Mouse (Mus musculus) small intestine, adult 2 months (tissue): Measurements from ENCODE around the gene Nlrp3. TPM values are rescaled to one million over a fixed set of nuclear protein-coding genes. Genes with fewer than 3 reads are reported as not detected.

Experiments
- H3K27ac ChIP-seq: fragments of 200-500 bp; 2 replicates; pipeline ENCODE4 v1.5.1; 2012; ENCODE audit warnings: low read depth, low read length, control low read depth, inconsistent platforms; ENCODE audit not compliant: insufficient read depth
- H3K27me3 ChIP-seq: fragments of 200-500 bp; 2 replicates; pipeline ENCODE4 v1.6.1; 2012; ENCODE audit warnings: mild to moderate bottlenecking, moderate library complexity, low read length, inconsistent platforms; ENCODE audit not compliant: control insufficient read depth, insufficient read depth
- H3K36me3 ChIP-seq: fragments of 200-500 bp; 2 replicates; pipeline ENCODE4 v1.6.1; 2012; ENCODE audit warnings: mild to moderate bottlenecking, low read length, control low read depth, inconsistent platforms; ENCODE audit not compliant: control insufficient read depth, insufficient read depth
- H3K4me1 ChIP-seq: fragments of 200-500 bp; 2 replicates; pipeline ENCODE4 v1.6.1; 2012; ENCODE audit warnings: low read length, inconsistent platforms, mixed read lengths; ENCODE audit not compliant: control insufficient read depth, insufficient read depth, insufficient read length
- H3K4me3 ChIP-seq: fragments of 200-500 bp; 2 replicates; pipeline ENCODE4 v1.5.1; 2012; ENCODE audit warnings: low read depth, mild to moderate bottlenecking, control low read depth, inconsistent platforms, low read length, moderate library complexity
- CTCF ChIP-seq: fragments of 200-500 bp; IDR thresholded peaks from 2 replicates; pipeline ENCODE4 v1.5.1; 2012; ENCODE audit warnings: low read depth, mild to moderate bottlenecking, control low read depth, inconsistent platforms, low read length, moderate library complexity, mixed read lengths; ENCODE audit not compliant: insufficient replicate concordance, insufficient read length; ENCODE audit errors: extremely low read depth
- POLR2A ChIP-seq: fragments of 200-500 bp; IDR thresholded peaks from 2 replicates; pipeline ENCODE4 v1.6.1; 2012; ENCODE audit warnings: low read depth, mild to moderate bottlenecking, control low read depth, inconsistent platforms, low read length, moderate library complexity
- WGBS: fragments of 180-500 bp; shearing (Covaris S2); methylation state at CpG from one replicate; pipeline ENCODE4 v1.1.7; 2018; 5-methylcytosine and 5-hydroxymethylcytosine counted together
- polyA plus RNA-seq: library from polyadenylated mRNA; depleted of rRNA; stranded (reverse); fragments of >200 nt; gene quantifications from 2 replicates; pipeline ENCODE4 v1.2.3, GENCODE M21; 2012

The Nlrp3 gene
- polyA plus RNA-seq, 1 experiment = 0.16 TPM

GRCm38 (mm10) chr11:59519741-59520495, 21.4 kb upstream of the Nlrp3 start:
- TF ChIP-seq CTCF (no peak), POLR2A (no peak)
- no peaks in the 10 kb centered on the region for H3K36me3 ChIP-seq
- H3K27ac ChIP-seq = no peak overlapping the region
- H3K4me3 ChIP-seq = no peak overlapping the region
- H3K27me3 ChIP-seq = no peaks in the 10 kb centered on the region
- 63% methylated on average over 6 of the region's 6 CpGs for WGBS
- peaks cover 2% of the 10 kb centered on the region; the same call in 1 of the 2 replicates for H3K4me1 ChIP-seq

- no peaks in the 10 kb centered on the region for H3K36me3 ChIP-seq
- no peak overlapping the region for H3K4me3 ChIP-seq
- H3K27me3 ChIP-seq = no peaks in the 10 kb centered on the region
- TF ChIP-seq CTCF (no peak), POLR2A (no peak)
- 97% methylated on average over 2 of the region's 2 CpGs for WGBS
- H3K4me1 ChIP-seq = no peaks in the 10 kb centered on the region
- H3K27ac ChIP-seq = no peak overlapping the region
Measured at GRCm38 (mm10) chr11:59524150-59524549, 17.2 kb upstream of the Nlrp3 start.

- 8% methylated on average over 10 of the region's 10 CpGs for WGBS
- Histone ChIP-seq H3K27ac (no peak overlapping the region), H3K36me3 (no peaks in the 10 kb centered on the region)
Measured at GRCm38 (mm10) chr11:59525237-59525636, 16.1 kb upstream of the Nlrp3 start.

GRCm38 (mm10) chr11:59526472-59527080, 14.8 kb upstream of the Nlrp3 start, which contains the start of gene Zkscan17:
TSS of gene Zkscan17 (minus strand) at chr11:59526751.
- 40% methylated on average over 8 of the region's 8 CpGs for WGBS
- no peaks in the 10 kb centered on the region for H3K27me3 ChIP-seq
- H3K36me3 ChIP-seq = no peaks in the 10 kb centered on the region
- H3K27ac ChIP-seq = no peak within 1 kb of the TSS
- TF ChIP-seq POLR2A (no peak), CTCF (no peak)
- H3K4me3 ChIP-seq = 0 out of 2 replicates have a peak within 1 kb of the TSS, but pooled peaks have one; percentile 13
- H3K4me1 ChIP-seq = no peaks in the 10 kb centered on the region

More at GRCm38 (mm10) chr11:59525237-59525636, 16.1 kb upstream of the Nlrp3 start:
- Histone ChIP-seq H3K4me1 (no peaks in the 10 kb centered on the region), H3K27me3 (no peaks in the 10 kb centered on the region), H3K4me3 (no peak overlapping the region)
- no peak for TF ChIP-seq POLR2A
- TF ChIP-seq CTCF = peak; percentile 78; the same call in 1 of the 2 replicates

- WGBS = 38% methylated on average over 5 of the region's 5 CpGs
- TF ChIP-seq POLR2A = no peak
- no peak for TF ChIP-seq CTCF
- no peaks in the 10 kb centered on the region for H3K27me3 ChIP-seq
- no peaks in the 10 kb centered on the region for H3K36me3 ChIP-seq
- no peaks in the 10 kb centered on the region for H3K4me1 ChIP-seq
- no peak overlapping the region for H3K27ac ChIP-seq
- no peak overlapping the region for H3K4me3 ChIP-seq
Measured at GRCm38 (mm10) chr11:59530221-59530620, 11.1 kb upstream of the Nlrp3 start.

- H3K27ac ChIP-seq = no peak overlapping the region
- 69% methylated on average over 6 of the region's 6 CpGs for WGBS
- no peaks in the 10 kb centered on the region for H3K27me3 ChIP-seq
- H3K36me3 ChIP-seq = no peaks in the 10 kb centered on the region
- H3K4me1 ChIP-seq = no peaks in the 10 kb centered on the region
- H3K4me3 ChIP-seq = no peak overlapping the region
- no peak for TF ChIP-seq CTCF
- no peak for TF ChIP-seq POLR2A
Measured at GRCm38 (mm10) chr11:59530870-59531535, 10.4 kb upstream of the Nlrp3 start.

GRCm38 (mm10) chr11:59531562-59531961, 9.8 kb upstream of the Nlrp3 start:
- WGBS = 73% methylated on average over 5 of the region's 5 CpGs
- no peak overlapping the region for H3K27ac ChIP-seq
- no peak overlapping the region for H3K4me3 ChIP-seq
- no peaks in the 10 kb centered on the region for H3K27me3 ChIP-seq
- TF ChIP-seq POLR2A = no peak
- no peak for TF ChIP-seq CTCF
- H3K36me3 ChIP-seq = no peaks in the 10 kb centered on the region
- H3K4me1 ChIP-seq = no peaks in the 10 kb centered on the region
